Mouse (Mus musculus) megakaryocyte, embryonic 14.5 days (primary cell): ENCODE results near the gene Rad1. TPM values are rescaled to one million over a fixed set of nuclear protein-coding genes. Genes with fewer than 3 reads are reported as not detected.

Experiments used
- H3K27me3 ChIP-seq: replicated peaks from 2 replicates; pipeline ENCODE3; 2012; ENCODE audit warnings: inconsistent platforms
- H3K36me3 ChIP-seq: replicated peaks from 2 replicates; pipeline ENCODE3; 2012; ENCODE audit warnings: low read length, inconsistent platforms, mixed read lengths
- H3K4me1 ChIP-seq: 2 replicates; pipeline ENCODE4 v1.6.1; 2012; ENCODE audit warnings: inconsistent platforms
- H3K4me3 ChIP-seq: replicated peaks from 2 replicates; pipeline ENCODE3; 2012; ENCODE audit warnings: moderate library complexity, mild to moderate bottlenecking, inconsistent platforms
- H3K9me3 ChIP-seq: 2 replicates; pipeline ENCODE4 v1.6.1; 2012; ENCODE audit warnings: inconsistent platforms
- FLI1 ChIP-seq: IDR thresholded peaks from 2 replicates; pipeline ENCODE4 v1.6.1; 2012; ENCODE audit warnings: low read length, inconsistent platforms, mixed read lengths
- GATA1 ChIP-seq: IDR thresholded peaks from 3 replicates; pipeline ENCODE4 v1.6.1; 2012; ENCODE audit warnings: mixed read lengths, low read length, inconsistent platforms, borderline replicate concordance
- polyA plus RNA-seq: library from polyadenylated mRNA; stranded (reverse); fragments of >175 nt; gene quantifications from 2 replicates; pipeline ENCODE4 v1.2.3, GENCODE M21; 2012; ENCODE audit warnings: low replicate concordance; ENCODE audit not compliant: insufficient read depth

The Rad1 gene
- polyA plus RNA-seq, result 1.5 and 5.7 TPM in 2 replicates

GRCm38 (mm10) chr15:10485484-10486364 is at the start of gene Rad1, which contains the start of gene Brix1:
Gene Rad1, plus strand, starts transcription at chr15:10486018.
Gene Brix1, minus strand, starts transcription at chr15:10485947.
- Histone ChIP-seq H3K4me1 (peaks cover 20% of the 10 kb centered on the region), H3K36me3 (peaks cover 50% of the 10 kb centered on the region), H3K27me3 (no peaks in the 10 kb centered on the region), H3K4me3 (peak within 1 kb of the TSS; percentile 91), H3K9me3 (no peaks in the 10 kb centered on the region)
- TF ChIP-seq FLI1 (peak; percentile 94), GATA1 (no peak)

GRCm38 (mm10) chr15:10436893-10437292 is 48.9 kb upstream of the Rad1 start:
- no peak for TF ChIP-seq GATA1
- no peak for TF ChIP-seq FLI1
- Histone ChIP-seq H3K9me3 (peaks cover 17% of the 10 kb centered on the region), H3K4me1 (no peaks in the 10 kb centered on the region), H3K27me3 (no peaks in the 10 kb centered on the region), H3K4me3 (no peak overlapping the region), H3K36me3 (peaks cover 27% of the 10 kb centered on the region)

GRCm38 (mm10) chr15:10439963-10440362 is 45.9 kb upstream of the Rad1 start:
- H3K27me3 ChIP-seq, result no peaks in the 10 kb centered on the region
- H3K4me3 ChIP-seq, result no peak overlapping the region
- H3K36me3 ChIP-seq, result peaks cover 54% of the 10 kb centered on the region
- TF ChIP-seq FLI1 (no peak), GATA1 (no peak)
- H3K9me3 ChIP-seq, result peaks cover 17% of the 10 kb centered on the region
- H3K4me1 ChIP-seq, result no peaks in the 10 kb centered on the region

- Histone ChIP-seq H3K4me1 (no peaks in the 10 kb centered on the region), H3K27me3 (no peaks in the 10 kb centered on the region), H3K36me3 (peaks cover 65% of the 10 kb centered on the region), H3K4me3 (no peak overlapping the region), H3K9me3 (peaks cover 9% of the 10 kb centered on the region)
- TF ChIP-seq FLI1, result no peak
- TF ChIP-seq GATA1, result no peak
Observed at GRCm38 (mm10) chr15:10441493-10441892, 44.3 kb upstream of the Rad1 start.

GRCm38 (mm10) chr15:10442275-10442674 is 43.5 kb upstream of the Rad1 start:
- Histone ChIP-seq H3K36me3 (peaks cover 68% of the 10 kb centered on the region), H3K4me1 (no peaks in the 10 kb centered on the region), H3K27me3 (no peaks in the 10 kb centered on the region), H3K4me3 (no peak overlapping the region), H3K9me3 (0 out of 2 replicates have a peak, but pooled peaks cover under 1% of the 10 kb centered on the region)
- TF ChIP-seq FLI1 (no peak), GATA1 (no peak)

GRCm38 (mm10) chr15:10447102-10447501 is 38.7 kb upstream of the Rad1 start:
- TF ChIP-seq FLI1 (no peak), GATA1 (no peak)
- H3K27me3 ChIP-seq, result no peaks in the 10 kb centered on the region
- no peaks in the 10 kb centered on the region for H3K4me1 ChIP-seq
- no peaks in the 10 kb centered on the region for H3K9me3 ChIP-seq
- no peak overlapping the region for H3K4me3 ChIP-seq
- peaks cover 84% of the 10 kb centered on the region for H3K36me3 ChIP-seq

- TF ChIP-seq FLI1, result no peak
- TF ChIP-seq GATA1, result no peak
- no peaks in the 10 kb centered on the region for H3K9me3 ChIP-seq
- H3K4me3 ChIP-seq, result peak overlapping the region; percentile 47
- H3K36me3 ChIP-seq, result peaks cover 64% of the 10 kb centered on the region
- H3K4me1 ChIP-seq, result peaks cover 30% of the 10 kb centered on the region
- no peaks in the 10 kb centered on the region for H3K27me3 ChIP-seq
Observed at GRCm38 (mm10) chr15:10460986-10461385, 24.8 kb upstream of the Rad1 start.

- no peaks in the 10 kb centered on the region for H3K9me3 ChIP-seq
- no peak for TF ChIP-seq FLI1
- peaks cover 48% of the 10 kb centered on the region for H3K4me1 ChIP-seq
- no peaks in the 10 kb centered on the region for H3K27me3 ChIP-seq
- peaks cover 48% of the 10 kb centered on the region for H3K36me3 ChIP-seq
- peak overlapping the region; percentile 20 for H3K4me3 ChIP-seq
Observed at GRCm38 (mm10) chr15:10463555-10463954, 22.3 kb upstream of the Rad1 start.

GRCm38 (mm10) chr15:10464678-10465077 is 21.1 kb upstream of the Rad1 start:
- Histone ChIP-seq H3K4me3 (no peak overlapping the region), H3K9me3 (no peaks in the 10 kb centered on the region), H3K27me3 (no peaks in the 10 kb centered on the region), H3K4me1 (peaks cover 54% of the 10 kb centered on the region), H3K36me3 (peaks cover 38% of the 10 kb centered on the region)
- no peak for TF ChIP-seq FLI1
- no peak for TF ChIP-seq GATA1

GRCm38 (mm10) chr15:10468761-10469160 is 17.1 kb upstream of the Rad1 start:
- peak overlapping the region; percentile 73 for H3K4me3 ChIP-seq
- no peaks in the 10 kb centered on the region for H3K27me3 ChIP-seq
- no peaks in the 10 kb centered on the region for H3K9me3 ChIP-seq
- peaks cover 16% of the 10 kb centered on the region for H3K36me3 ChIP-seq
- TF ChIP-seq FLI1 (no peak), GATA1 (no peak)
- H3K4me1 ChIP-seq, result peaks cover 47% of the 10 kb centered on the region
